Mouse (Mus musculus) heart, adult 8-10 months (tissue): ENCODE measurements around the gene Brd3. TPM values are rescaled to one million over a fixed set of nuclear protein-coding genes. Genes with fewer than 3 reads are reported as not detected.

Experiments used
- DNase-seq: peaks from one replicate; pipeline ENCODE4 v3.0.0; 2022; ENCODE audit warnings: low spot score
- total RNA-seq, 4 experiments: library from RNA; stranded (reverse); gene quantifications; 2 replicates each; pipeline ENCODE4 v1.2.4; 2022

Brd3 gene
- total RNA-seq, 4 experiments from 2014 or later, result 27.4 to 28.6 (median 28.3) TPM

DNA sequence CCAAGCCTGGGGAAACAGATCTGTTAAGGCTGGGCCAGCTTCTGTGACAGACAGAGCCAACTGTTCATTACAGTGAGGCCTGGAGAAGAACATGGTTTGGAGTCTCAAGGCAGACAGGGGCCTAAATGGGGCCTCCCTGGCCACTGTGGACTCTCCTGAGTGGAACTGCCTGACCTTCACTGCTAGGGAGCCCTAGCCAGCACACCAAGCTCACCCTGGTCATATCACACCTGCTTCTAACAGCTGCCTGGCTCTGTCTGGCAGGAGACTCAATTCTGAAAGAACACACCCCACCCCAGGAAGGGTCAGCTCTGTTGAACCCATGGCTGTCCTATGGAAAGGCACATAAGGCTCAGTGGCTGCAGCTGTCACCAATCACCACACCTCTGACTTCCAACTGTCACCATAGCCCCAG lies 36.3 kb downstream of the Brd3 start:
- DNase-seq, result no peak

DNA sequence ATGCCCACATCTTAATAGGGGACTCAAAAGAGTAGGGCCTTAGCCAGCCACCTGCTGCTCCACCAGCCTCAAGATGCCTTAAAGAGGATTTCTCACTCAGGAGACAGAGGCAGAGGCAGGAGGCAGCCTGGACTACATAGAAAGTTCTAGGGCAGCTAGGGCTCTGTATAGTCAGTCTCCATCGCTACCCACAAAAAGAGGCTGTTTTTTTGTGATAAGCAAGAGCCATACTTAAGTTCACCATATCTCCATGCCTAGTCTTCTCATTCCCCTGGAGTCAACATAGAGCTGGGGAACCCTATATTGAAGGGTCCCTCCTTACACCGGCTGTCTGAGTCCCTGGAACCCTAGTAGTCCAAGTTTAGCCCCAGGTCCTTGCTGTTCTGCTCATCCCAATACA lies 36.9 kb downstream of the Brd3 start:
- DNase-seq, result no peak

GRCm38 (mm10) chr2:27469991-27470355 lies 37.5 kb downstream of the Brd3 start:
- DNase-seq, result no peak

- DNase-seq, result no peak
Measured at GRCm38 (mm10) chr2:27469292-27469990, 38.0 kb downstream of the Brd3 start.

GRCm38 (mm10) chr2:27462901-27463300 lies 44.6 kb downstream of the Brd3 start:
- DNase-seq, result no peak

DNA sequence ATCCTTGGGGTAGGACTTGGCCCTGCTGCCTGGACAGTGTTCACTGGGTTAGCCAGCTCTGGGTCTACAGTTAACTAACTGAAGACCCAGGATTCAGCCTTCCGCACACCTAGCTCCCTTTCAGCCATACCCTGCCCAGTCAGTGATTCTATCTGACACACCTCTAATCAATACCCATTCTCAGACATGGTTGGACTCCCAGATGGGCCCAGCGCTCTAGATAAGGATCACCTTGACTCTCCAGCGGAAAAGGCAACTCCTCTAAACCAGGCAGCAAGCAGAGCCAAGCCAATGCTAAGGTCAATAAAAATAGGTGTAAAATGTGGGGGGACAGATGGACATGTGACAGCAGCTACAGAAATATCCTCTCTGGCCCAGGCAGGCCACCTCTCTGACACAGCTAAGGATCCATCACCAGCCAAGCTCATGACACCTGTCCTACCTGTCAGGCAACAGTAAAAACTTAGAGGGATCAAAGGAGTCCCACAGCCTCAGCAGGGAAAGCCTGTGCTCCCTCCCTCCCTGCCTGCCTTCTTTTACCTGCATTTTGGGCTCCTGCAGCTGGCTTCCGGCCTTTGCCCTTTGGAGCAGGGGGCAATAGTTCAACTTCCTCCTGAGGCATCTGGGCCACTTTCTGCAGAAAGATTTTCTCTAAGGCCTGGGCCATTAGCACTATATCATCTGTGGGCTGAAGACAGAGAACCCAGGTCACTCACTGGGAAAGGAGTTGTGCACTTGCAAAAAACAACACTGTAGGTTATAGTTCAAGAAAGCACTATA lies 45.4 kb downstream of the Brd3 start:
- DNase-seq, result no peak

DNA sequence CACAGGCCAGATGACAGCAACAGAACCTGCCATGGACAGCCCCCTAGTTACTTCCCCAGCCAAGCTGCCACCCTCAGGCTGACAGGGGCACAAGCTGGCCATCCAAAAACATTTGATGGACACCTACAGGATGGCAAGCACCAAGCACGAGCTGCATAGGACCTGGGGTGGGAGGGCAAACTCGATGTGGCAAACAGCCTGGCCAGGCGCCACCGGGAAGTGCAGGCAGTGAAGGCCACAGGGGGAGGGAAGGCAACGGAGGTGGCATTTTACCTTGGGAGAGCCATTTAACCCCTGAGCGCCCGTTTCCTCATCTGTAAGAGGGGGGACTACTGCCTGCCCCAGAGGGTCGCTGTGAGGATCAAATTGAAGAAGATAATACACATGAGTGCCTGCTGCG lies 46.8 kb downstream of the Brd3 start:
- no peak for DNase-seq

DNA sequence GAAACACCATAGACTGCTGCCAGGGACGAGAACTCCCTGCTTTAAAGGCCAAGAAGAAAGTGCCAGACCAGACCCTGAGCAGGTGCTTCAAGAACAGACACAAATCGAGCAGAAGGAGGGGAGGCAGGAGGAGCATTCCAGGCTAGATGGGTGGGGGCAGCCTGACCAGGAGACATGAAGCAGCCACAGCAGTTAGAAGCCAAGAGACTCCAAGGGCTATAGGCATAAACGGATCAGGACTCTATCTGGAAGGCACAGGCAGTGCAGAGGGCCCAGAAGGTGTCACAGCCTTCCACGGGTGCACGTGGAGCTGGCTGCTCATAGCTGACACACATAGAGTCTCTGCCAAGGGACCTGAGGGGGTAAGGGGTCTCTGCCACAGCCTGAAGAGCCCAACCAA lies 47.3 kb downstream of the Brd3 start:
- no peak for DNase-seq

DNA sequence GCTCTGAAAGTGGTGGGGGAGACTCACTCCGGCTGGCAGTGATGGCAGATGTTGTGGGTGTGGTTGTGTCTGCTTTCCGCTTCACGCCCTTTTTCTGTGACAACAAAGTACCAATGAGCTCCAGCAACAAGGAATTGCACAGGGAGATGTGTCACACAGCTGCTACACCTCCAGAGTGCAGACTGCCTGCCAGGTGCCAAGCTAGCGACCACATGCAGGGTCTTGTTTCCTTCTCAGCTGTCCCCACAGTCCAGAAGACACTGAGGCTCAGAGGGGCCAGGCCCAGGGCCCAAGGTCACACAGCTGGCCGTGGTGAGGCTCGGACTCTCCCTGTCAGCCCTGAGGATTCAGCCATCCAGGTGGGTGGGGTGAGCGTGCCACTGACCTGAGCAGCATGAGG lies 47.7 kb downstream of the Brd3 start:
- DNase-seq, result no peak

- no peak for DNase-seq
Measured at GRCm38 (mm10) chr2:27450226-27450625, 57.2 kb downstream of the Brd3 start.

DNA sequence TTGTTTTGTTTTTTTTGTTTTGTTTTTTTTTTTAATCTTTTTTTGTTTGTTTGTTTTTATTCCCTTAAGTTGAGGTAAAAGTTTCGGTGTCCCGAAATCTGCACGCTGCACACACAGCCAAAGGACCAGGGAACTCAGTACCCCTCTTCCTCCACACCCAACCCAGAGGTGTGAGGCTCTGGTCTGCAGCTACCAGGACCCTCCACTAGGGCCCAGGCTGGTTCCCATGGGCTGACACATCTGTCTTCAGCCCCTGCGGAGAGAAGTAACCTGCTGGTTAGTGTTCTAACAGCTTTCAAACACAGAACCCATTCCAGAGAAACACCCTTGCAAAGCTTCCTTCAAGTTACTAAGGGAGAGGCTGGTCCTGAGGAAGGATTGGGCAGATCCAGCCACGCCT lies 59.7 kb downstream of the Brd3 start:
- no peak for DNase-seq

DNA sequence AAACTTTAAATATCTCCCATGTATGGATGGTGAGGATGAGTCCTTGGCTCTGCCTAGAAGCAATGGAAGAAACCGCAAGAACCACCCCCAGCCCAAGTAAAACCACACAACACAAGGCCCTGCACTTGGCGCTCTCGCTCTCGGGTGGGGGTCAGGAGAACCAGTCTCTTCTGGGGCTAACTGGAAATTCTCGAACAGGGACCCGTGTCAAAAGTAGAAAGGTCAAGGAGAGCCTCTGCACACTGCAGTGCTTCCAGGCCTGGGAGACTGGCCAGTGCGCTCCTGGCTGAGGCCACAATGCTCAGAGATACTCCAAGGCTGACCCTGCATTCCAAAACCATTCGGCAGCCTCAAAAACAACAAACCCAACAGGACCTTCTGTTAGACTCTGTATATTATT lies 60.6 kb downstream of the Brd3 start:
- DNase-seq, result no peak

GRCm38 (mm10) chr2:27445910-27446309 lies 61.6 kb downstream of the Brd3 start:
- DNase-seq, result no peak

- DNase-seq, result no peak
Measured at GRCm38 (mm10) chr2:27443450-27443708, 64.1 kb downstream of the Brd3 start.

- no peak for DNase-seq
Measured at GRCm38 (mm10) chr2:27442708-27443449, 64.6 kb downstream of the Brd3 start.

DNA sequence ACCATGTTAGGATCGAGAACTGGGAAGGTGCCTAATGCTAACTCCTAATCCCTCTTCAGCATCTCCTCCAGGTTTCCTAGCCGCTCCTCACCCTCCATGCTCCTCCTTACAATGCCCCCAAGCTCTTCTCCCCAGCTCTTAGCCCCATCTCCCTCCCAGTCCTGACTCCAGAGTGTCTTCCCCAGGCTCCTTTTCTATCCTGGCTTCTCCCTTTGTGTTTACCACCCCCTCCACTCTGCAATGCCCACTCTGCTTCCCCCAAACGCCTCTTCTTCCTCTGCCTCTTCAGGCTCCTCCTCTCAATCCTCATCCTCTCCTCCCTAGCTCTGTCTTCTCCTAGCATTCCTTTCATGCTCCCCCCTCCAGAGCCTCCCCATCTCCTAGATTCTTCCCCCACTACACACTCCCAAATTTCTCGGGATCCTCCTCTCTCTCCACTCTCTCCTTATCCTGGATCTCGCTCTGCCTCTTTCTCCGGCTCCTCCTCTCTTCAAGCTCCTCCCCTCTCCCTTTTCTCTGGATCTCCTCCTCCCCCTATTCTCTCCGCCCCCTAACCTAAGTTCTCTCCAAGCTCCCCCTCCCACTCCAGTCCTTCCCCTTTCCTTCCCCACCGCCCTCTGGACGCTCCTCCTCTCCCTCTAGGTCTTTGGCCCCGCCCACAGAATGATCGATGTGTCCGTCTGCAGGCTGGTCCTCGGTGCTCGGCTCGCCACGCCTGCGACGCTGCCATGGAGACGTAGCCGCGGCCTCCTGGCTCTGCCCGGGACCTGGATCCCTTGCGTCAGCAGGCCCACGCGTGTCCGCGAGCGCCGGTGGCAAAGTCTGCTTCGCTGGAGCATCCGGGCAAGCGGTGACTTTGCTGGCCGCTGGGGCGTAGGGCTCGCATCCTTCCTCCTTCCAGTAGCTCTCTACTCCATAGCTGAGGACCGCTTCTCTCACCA lies 65.4 kb downstream of the Brd3 start, which contains the start of gene Brd3os:
Gene Brd3os (plus strand): TSS at position 558 of the 941 bp plus-strand sequence.
- DNase-seq, result peak; percentile 93

- DNase-seq, result no peak
Measured at GRCm38 (mm10) chr2:27438281-27438680, 69.2 kb downstream of the Brd3 start.

DNA sequence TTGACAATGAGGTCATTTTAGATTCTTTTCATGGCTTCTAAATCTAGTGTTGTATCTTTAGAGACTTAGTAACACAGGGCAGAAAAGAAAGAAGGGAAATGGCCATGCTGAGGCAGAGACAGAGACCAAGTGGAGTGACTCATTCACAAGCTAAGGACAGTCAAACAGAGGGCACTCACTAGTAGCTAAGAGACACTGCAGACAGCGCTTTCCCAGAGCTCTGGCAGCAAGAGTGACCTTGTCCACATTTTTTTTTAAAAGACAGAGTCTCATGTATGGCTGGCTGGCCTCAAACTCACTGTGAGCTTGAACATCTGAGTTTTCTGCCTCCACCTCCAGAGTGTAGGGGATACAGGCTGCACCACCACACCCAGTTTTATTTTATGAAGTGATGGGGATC lies 69.6 kb downstream of the Brd3 start:
- no peak for DNase-seq

DNA sequence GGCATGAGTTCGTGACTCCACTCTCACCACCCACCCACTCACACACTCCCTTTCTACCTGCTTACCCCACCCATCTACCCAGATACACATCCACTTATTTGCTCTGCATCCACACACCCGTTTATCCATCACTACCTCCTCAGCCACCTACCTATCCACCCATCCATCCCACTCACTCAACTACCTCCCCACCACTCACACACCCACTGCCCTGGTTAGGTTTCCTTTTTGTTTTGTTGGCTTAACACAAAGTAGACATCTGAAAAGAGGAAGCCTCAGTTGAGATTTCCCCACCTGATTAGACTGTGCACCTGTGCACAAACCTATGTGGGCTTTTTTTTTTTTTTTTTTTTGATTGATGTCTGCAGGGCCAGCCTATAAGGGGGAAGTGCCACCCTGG lies 74.9 kb downstream of the Brd3 start:
- no peak for DNase-seq

- no peak for DNase-seq
Measured at GRCm38 (mm10) chr2:27430621-27431020, 76.8 kb downstream of the Brd3 start.

DNA sequence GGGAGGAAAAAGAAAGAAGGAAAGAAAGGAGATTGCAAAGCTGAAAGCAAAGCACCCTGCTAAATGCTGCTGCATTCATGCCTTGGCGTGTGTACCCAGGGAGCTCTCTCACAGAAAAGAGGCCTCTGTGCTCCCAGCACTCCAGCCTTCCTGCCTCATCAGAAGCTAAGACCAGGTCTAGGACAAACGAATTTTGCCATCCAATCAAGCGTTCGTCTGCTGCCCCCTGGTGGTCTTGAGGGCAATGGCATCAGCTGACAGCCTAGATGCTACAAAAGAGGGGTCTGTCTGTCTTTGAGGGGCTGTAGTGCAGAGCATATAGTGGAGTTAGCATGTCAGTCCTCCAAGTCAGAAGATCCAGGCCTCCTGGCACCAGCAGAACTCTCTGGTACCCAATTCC lies 79.4 kb downstream of the Brd3 start:
- peak; percentile 90 for DNase-seq
